In genomic region chr1:86442832-86443231, GRCm38 (mm10) we compare ENCODE assay signal across 9 mouse cellular contexts. TPM values are rescaled to one million over a fixed set of nuclear protein-coding genes. Genes with fewer than 3 reads are reported as not detected.
DNase-seq lines count a peak whose midpoint lies in the region; ATAC-seq and TF ChIP-seq lines count a peak whose summit lies in the region.
"Had no signal": no experiment of that assay in that cellular context is flagged by ENCODE, and none has a peak within 500 bp of the region (broad histone marks: within the 10 kb centered on the region; RNA-seq: fewer than 3 reads in every experiment).

No protein-coding gene starts in this region.

- TF ChIP-seq POLR2A in cerebellum, adult 2 months (IDR thresholded peaks at IDR 0.05; ENCODE audit: borderline replicate concordance, insufficient read depth, low read length) = 0 out of 2 replicates have a peak, but pooled peaks have one; percentile 9
- no peak for TF ChIP-seq POLR2A in spleen, adult 2 months (IDR thresholded peaks at IDR 0.05; ENCODE audit: low read depth, low read length)
- TF ChIP-seq POLR2A in limb, embryonic 14.5 days (IDR thresholded peaks at IDR 0.05; ENCODE audit: borderline replicate concordance, extremely low read depth, insufficient read depth, insufficient read length) = peak; percentile 55; the same call in 1 of the 2 replicates

- peak; percentile 11; the same call in 1 of the 2 replicates for ATAC-seq in limb, embryonic 14.5 days (ENCODE audit: low FRiP score, low read depth)

- peak overlapping the region; percentile 95 for H3K4me2 ChIP-seq in limb, embryonic 14.5 days (replicated peaks; ENCODE audit: low read depth, low read length, severe bottlenecking)

- H3K36me3 ChIP-seq in spleen, adult 2 months (ENCODE audit: control insufficient read depth, insufficient read depth, low read length) = no peaks in the 10 kb centered on the region
- no peaks in the 10 kb centered on the region for H3K36me3 ChIP-seq in limb, embryonic 14.5 days (ENCODE audit: control insufficient read depth, insufficient read depth, low read length)
- no peaks in the 10 kb centered on the region for H3K36me3 ChIP-seq in splenic B cell, adult 2 months (ENCODE audit: control insufficient read depth, insufficient read depth, low read length, poor library complexity, severe bottlenecking)

- DNase-seq in cerebellum, adult 2 months = no peak
- no peak for DNase-seq in cerebellum, adult 11 months
- peak in 1 of 2 experiments; percentile 49 for DNase-seq in spleen, adult 2 months (ENCODE audit: low read depth in 1 of 2, low spot score in 2 of 2)
- no peak for DNase-seq in spleen, postnatal 10 days (ENCODE audit: low spot score in 2 of 2)
- no peak for DNase-seq in limb, embryonic 14.5 days (ENCODE audit: low spot score)
- peak; percentile 78 for DNase-seq in splenic B cell, adult 2 months (ENCODE audit: low read depth, low spot score)
- no peak for DNase-seq in retina, embryonic 14.5 days (ENCODE audit: low spot score)
- DNase-seq in layer of hippocampus, postnatal 25 days (ENCODE audit: extremely low spot score in 1 of 2, low spot score in 1 of 2) = no peak

- WGBS in cerebellum, adult 2 months = under 1% methylated on average over 24 of the region's 24 CpGs
- WGBS in spleen, adult 2 months = 4% methylated on average over 24 of the region's 24 CpGs
- 2% methylated on average over 24 of the region's 24 CpGs for WGBS in limb, embryonic 14.5 days

- H3K4me3 ChIP-seq in cerebellum, adult 2 months (replicated peaks; ENCODE audit: insufficient read depth, low read depth, low read length) = peak overlapping the region; percentile 47
- H3K4me3 ChIP-seq in spleen, adult 2 months (ENCODE audit: extremely low read depth, insufficient read depth, insufficient read length) = peak overlapping the region; percentile 65
- H3K4me3 ChIP-seq in limb, embryonic 14.5 days (replicated peaks; ENCODE audit: low read length) = peak overlapping the region; percentile 37

- H3K9ac ChIP-seq in limb, embryonic 14.5 days (ENCODE audit: low read depth, low read length, severe bottlenecking) = peak overlapping the region; percentile 75

- no peak for TF ChIP-seq CTCF in cerebellum, adult 2 months (IDR thresholded peaks at IDR 0.05; ENCODE audit: borderline replicate concordance, insufficient read depth, low read depth, low read length)
- no peak for TF ChIP-seq CTCF in spleen, adult 2 months (IDR thresholded peaks at IDR 0.05; ENCODE audit: extremely low read depth, insufficient read depth, insufficient read length, insufficient replicate concordance)

- H3K27me3 ChIP-seq in cerebellum, adult 2 months (ENCODE audit: control insufficient read depth, insufficient read depth, low read length) = no peaks in the 10 kb centered on the region
- no peaks in the 10 kb centered on the region for H3K27me3 ChIP-seq in spleen, adult 2 months (ENCODE audit: control insufficient read depth, insufficient read depth, low read length)
- no peaks in the 10 kb centered on the region for H3K27me3 ChIP-seq in limb, embryonic 14.5 days (ENCODE audit: control insufficient read depth, insufficient read depth, low read length)
- H3K27me3 ChIP-seq in splenic B cell, adult 2 months (ENCODE audit: control insufficient read depth, insufficient read depth, low read length, poor library complexity, severe bottlenecking) = no peaks in the 10 kb centered on the region

- H3K27ac ChIP-seq in cerebellum, adult 2 months (ENCODE audit: insufficient read depth, low read length) = peak overlapping the region; percentile 90
- peak overlapping the region; percentile 97 for H3K27ac ChIP-seq in spleen, adult 2 months (ENCODE audit: insufficient read depth, low read length)
- H3K27ac ChIP-seq in limb, embryonic 14.5 days (replicated peaks; ENCODE audit: low read depth, low read length) = peak overlapping the region; percentile 100

- peaks cover 8% of the 10 kb centered on the region for H3K4me1 ChIP-seq in cerebellum, adult 2 months (ENCODE audit: control insufficient read depth, insufficient read depth, low read length)
- H3K4me1 ChIP-seq in spleen, adult 2 months (ENCODE audit: control insufficient read depth, insufficient read depth, insufficient read length) = peaks cover 7% of the 10 kb centered on the region; the same call in 1 of the 2 replicates
- peaks cover 24% of the 10 kb centered on the region for H3K4me1 ChIP-seq in limb, embryonic 14.5 days (ENCODE audit: control insufficient read depth, insufficient read depth, low read length)

- no peaks in the 10 kb centered on the region for H3K9me3 ChIP-seq in limb, embryonic 14.5 days (ENCODE audit: control insufficient read depth, low read length)

RNA-seq across cellular contexts. Expression of gene Tex44, which starts 16.7 kb away (rescaled TPM):
- not detected in 2 replicates for polyA plus RNA-seq in cerebellum, adult 2 months (2012; rRNA removed)
- polyA plus RNA-seq in spleen, adult 2 months (2012; rRNA removed) = not detected in 2 replicates
- polyA plus RNA-seq in limb, embryonic 14.5 days (2012; rRNA removed) = not detected in 2 replicates
- polyA plus RNA-seq in limb, embryonic 14.5 days (2014; fragmentation: Nextera tagmentation; extraction: Ambion mirVana) = not detected in 2 replicates
- total RNA-seq in layer of hippocampus, postnatal 25 days (2021) = not detected
- total RNA-seq: hematopoietic stem cell, adult 5-6 weeks had no signal

RNA-seq across cellular contexts. Expression of gene Nmur1, which starts 16.8 kb away (rescaled TPM):
- polyA plus RNA-seq in cerebellum, adult 2 months (2012; rRNA removed) = 1.6 and 1.8 TPM in 2 replicates
- polyA plus RNA-seq in spleen, adult 2 months (2012; rRNA removed) = 0.11 and 0.34 TPM in 2 replicates
- polyA plus RNA-seq in limb, embryonic 14.5 days (2012; rRNA removed) = 0.09 TPM in 1 of 2 replicates, not detected in the other
- polyA plus RNA-seq in limb, embryonic 14.5 days (2014; fragmentation: Nextera tagmentation; extraction: Ambion mirVana) = 0.17 TPM in 1 of 2 replicates, not detected in the other
- not detected for total RNA-seq in layer of hippocampus, postnatal 25 days (2021)
- total RNA-seq: hematopoietic stem cell, adult 5-6 weeks had no signal
